Mouse (Mus musculus) CH12.LX (cell line): ENCODE measurements at regions not wholly inside any gene's neighbourhood (a gene's known extent, or its start where the extent isn't known, plus 50 kb on each side); places are given as distances from the start of the nearest gene placed in this dataset.

Source experiments
- BHLHE40 ChIP-seq: IDR thresholded peaks from 2 replicates; pipeline ENCODE4 v1.6.1; 2011; ENCODE audit warnings: mild to moderate bottlenecking, low read depth, low read length, improper control_type of control experiment
- CTCF ChIP-seq, 2 experiments: IDR thresholded peaks in 1 of 2; conservative IDR thresholded peaks in 1 of 2; 2 replicates each; pipeline ENCODE4 v1.5.1; 2011 to 2012; ENCODE audit warnings: low read depth in 2 of 2, low read length in 2 of 2, improper control_type of control experiment in 1 of 2, inconsistent platforms in 1 of 2, mild to moderate bottlenecking in 1 of 2, moderate library complexity in 1 of 2
- ETS1 ChIP-seq: conservative IDR thresholded peaks from 2 replicates; pipeline ENCODE4 v1.6.1; 2012; ENCODE audit warnings: low read depth, mild to moderate bottlenecking, inconsistent platforms, low read length, improper control_type of control experiment, moderate library complexity
- GABPA ChIP-seq: IDR thresholded peaks from 2 replicates; pipeline ENCODE4 v1.6.1; 2012; ENCODE audit warnings: low read depth, low read length, improper control_type of control experiment, inconsistent platforms; ENCODE audit not compliant: insufficient replicate concordance
- KAT2A ChIP-seq: IDR thresholded peaks from 2 replicates; pipeline ENCODE4 v1.6.1; 2012; ENCODE audit warnings: low read length, improper control_type of control experiment, inconsistent platforms; ENCODE audit not compliant: insufficient replicate concordance
- MAZ ChIP-seq: IDR thresholded peaks from 2 replicates; pipeline ENCODE4 v1.6.1; 2012; ENCODE audit warnings: low read depth, mild to moderate bottlenecking, inconsistent platforms, low read length, improper control_type of control experiment, moderate library complexity
- MYC ChIP-seq: IDR thresholded peaks from 2 replicates; pipeline ENCODE4 v1.6.1; 2011; ENCODE audit warnings: low read depth, mild to moderate bottlenecking, improper control_type of control experiment, low read length
- POLR2A ChIP-seq: IDR thresholded peaks from 2 replicates; pipeline ENCODE4 v1.6.1; 2011; ENCODE audit warnings: low read depth, mild to moderate bottlenecking, improper control_type of control experiment, low read length
- RCOR1 ChIP-seq: conservative IDR thresholded peaks from 2 replicates; pipeline ENCODE4 v1.6.1; 2012; ENCODE audit warnings: low read depth, mild to moderate bottlenecking, inconsistent platforms, low read length, improper control_type of control experiment
- ZMIZ1 ChIP-seq: IDR thresholded peaks from 2 replicates; pipeline ENCODE4 v1.6.1; 2012; ENCODE audit warnings: low read depth, mild to moderate bottlenecking, inconsistent platforms, low read length, improper control_type of control experiment

- TF ChIP-seq BHLHE40 (no peak), MAZ (no peak), GABPA (no peak), CTCF (conservative IDR thresholded peaks at IDR 0.05 in 1 of 2, IDR thresholded peaks at IDR 0.05 in 1 of 2; ENCODE audit: low read depth in 2 of 2, low read length in 2 of 2) (no peak), POLR2A (no peak), RCOR1 (no peak), ETS1 (no peak), ZMIZ1 (no peak), KAT2A (no peak), MYC (no peak)
These were observed 182.5 kb downstream of the Stim2 start for GRCm38 (mm10) chr5:54180640-54181326.
